Mouse (Mus musculus) heart, postnatal 10 days (tissue): ENCODE measurements at regions not wholly inside any gene's neighbourhood (a gene's known extent, or its start where the extent isn't known, plus 50 kb on each side); places are given as distances from the start of the nearest gene placed in this dataset.

Source experiments
- DNase-seq, 2 experiments: peaks; one replicate each; pipeline ENCODE4 v3.0.0; 2021
- intact Hi-C: fragments of 180-260 bp; cut with DNase I; formaldehyde crosslinking; loops from one replicate; pipeline ENCODE4 v1.15.1; 2025

- intact Hi-C loops: no loop called here
- DNase-seq: no peak
Measured at GRCm38 (mm10) chr17:83083521-83083920, 131.6 kb upstream of the Pkdcc start.

- intact Hi-C loops: no loop called here
- DNase-seq: no peak
Measured at GRCm38 (mm10) chr17:83085792-83086475, 129.2 kb upstream of the Pkdcc start.

GRCm38 (mm10) chr17:83086703-83087102, 128.4 kb upstream of the Pkdcc start:
- no peak for DNase-seq
- intact Hi-C loops: no loop called here

GRCm38 (mm10) chr17:83088471-83088870, 126.6 kb upstream of the Pkdcc start:
- intact Hi-C loops: no loop called here

GRCm38 (mm10) chr17:83089856-83090692, 125.0 kb upstream of the Pkdcc start:
- intact Hi-C loops: no loop called here

More at GRCm38 (mm10) chr17:83088471-83088870, 126.6 kb upstream of the Pkdcc start:
- DNase-seq: no peak

GRCm38 (mm10) chr17:83093862-83094261, 121.2 kb upstream of the Pkdcc start:
- intact Hi-C loops: no loop called here
- no peak for DNase-seq

More at GRCm38 (mm10) chr17:83089856-83090692, 125.0 kb upstream of the Pkdcc start:
- peak in 1 of 2 experiments; percentile 44 for DNase-seq

GRCm38 (mm10) chr17:83096451-83096850, 118.6 kb upstream of the Pkdcc start:
- no peak for DNase-seq
- intact Hi-C loops: no loop called here

GRCm38 (mm10) chr17:83097998-83098397, 117.1 kb upstream of the Pkdcc start:
- DNase-seq: no peak
- intact Hi-C loops: no loop called here

GRCm38 (mm10) chr17:83098679-83099413, 116.2 kb upstream of the Pkdcc start:
- intact Hi-C loops: no loop called here
- DNase-seq: no peak

GRCm38 (mm10) chr17:83101035-83101434, 114.1 kb upstream of the Pkdcc start:
- DNase-seq: no peak
- intact Hi-C loops: no loop called here

- DNase-seq: no peak
- intact Hi-C loops: no loop called here
Measured at GRCm38 (mm10) chr17:83101756-83102155, 113.3 kb upstream of the Pkdcc start.

GRCm38 (mm10) chr17:83102675-83103412, 112.2 kb upstream of the Pkdcc start:
- DNase-seq: peak in 1 of 2 experiments; percentile 27
- intact Hi-C loops: no loop called here

GRCm38 (mm10) chr17:83108151-83108550, 106.9 kb upstream of the Pkdcc start:
- peak in 1 of 2 experiments; percentile 34 for DNase-seq
- intact Hi-C loops: no loop called here

GRCm38 (mm10) chr17:83109792-83110440, 105.2 kb upstream of the Pkdcc start:
- intact Hi-C loops: loop anchor here (5.0 kb wide), 1 partner anchor 107 kb away; the partner anchor contains the start of gene Pkdcc
- peak; percentile 73 to 80 for DNase-seq

- intact Hi-C loops: loop anchor here (5.0 kb wide), 1 partner anchor 107 kb away; the partner anchor contains the start of gene Pkdcc
- DNase-seq: peak in 1 of 2 experiments; percentile 20
Measured at GRCm38 (mm10) chr17:83110556-83110955, 104.5 kb upstream of the Pkdcc start.

- DNase-seq: no peak
- intact Hi-C loops: loop anchor here (5.0 kb wide), 1 partner anchor 43 kb away; no protein-coding TSS in a partner anchor
Measured at GRCm38 (mm10) chr17:83115146-83115545, 99.9 kb upstream of the Pkdcc start.

- DNase-seq: no peak
- intact Hi-C loops: loop anchor here (5.0 kb wide), 1 partner anchor 44 kb away; no protein-coding TSS in a partner anchor
Measured at GRCm38 (mm10) chr17:83115832-83116480, 99.1 kb upstream of the Pkdcc start.

GRCm38 (mm10) chr17:83120665-83121232, 94.3 kb upstream of the Pkdcc start:
- no peak for DNase-seq
- intact Hi-C loops: no loop called here
